Mouse (Mus musculus): Measurements from ENCODE around the gene Ccdc7a.
"Not testable (repeated sequence)": the region's sequence is repeated elsewhere in the genome, so short reads cannot be mapped to it uniquely, and the experiment has no call there.

Gene Ccdc7a

GRCm38 (mm10) chr8:129065417-129065816, at the start of gene Ccdc7a:
Ccdc7a (minus strand) TSS chr8:129065517.
- DNase-seq (ENCODE audit: low spot score in 2 of 2) = not testable (repeated sequence)

DNA sequence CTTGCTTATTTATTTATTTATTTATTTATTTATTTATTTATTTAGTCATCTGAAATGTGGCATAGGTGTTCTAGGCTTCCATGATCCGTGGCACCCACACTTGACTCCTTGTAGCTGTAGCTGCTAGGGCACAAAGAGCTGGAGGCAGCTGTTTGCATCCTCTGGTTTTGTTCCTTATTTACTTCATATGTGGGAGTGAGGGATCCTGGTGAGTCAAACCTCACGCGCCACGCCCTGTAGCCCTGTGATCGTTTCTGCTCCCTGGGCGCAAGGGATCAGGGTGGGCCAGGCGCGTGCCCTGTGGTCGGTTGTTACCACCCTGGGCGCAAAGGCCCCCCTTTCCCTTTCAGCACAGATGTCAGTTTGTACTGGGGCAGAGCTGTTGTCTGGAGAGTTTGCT, 1.5 kb upstream of the Ccdc7a start, which contains the start of gene Ccdc7b:
Ccdc7b (plus strand) TSS at position 301 of the 400 bp plus-strand sequence.
- DNase-seq (ENCODE audit: low spot score in 2 of 2) = not testable (repeated sequence)

- DNase-seq (ENCODE audit: low spot score in 2 of 2) = no peak
Measured at GRCm38 (mm10) chr8:128991389-128991788, 73.9 kb downstream of the Ccdc7a start.

DNA sequence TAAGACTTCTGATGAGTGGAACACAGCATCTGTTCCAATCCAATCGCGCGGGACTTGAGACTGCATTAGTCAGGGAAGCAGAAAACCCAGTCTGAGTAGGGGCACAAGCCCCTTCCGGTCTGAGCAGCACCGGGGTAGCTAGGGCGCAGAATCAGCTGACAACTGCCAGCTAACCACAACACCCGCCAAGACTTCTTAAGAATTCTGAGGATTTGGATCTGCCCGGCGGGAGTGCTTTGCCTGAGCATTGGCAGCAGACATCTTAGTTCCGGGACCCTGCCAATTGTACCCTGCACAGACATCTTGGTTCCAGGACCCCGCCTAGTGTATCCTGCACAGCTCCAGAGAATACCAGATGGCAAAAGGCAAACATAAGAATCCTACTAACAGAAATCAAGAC, 116.4 kb downstream of the Ccdc7a start:
- not testable (repeated sequence) for DNase-seq (ENCODE audit: low spot score in 2 of 2)

DNA sequence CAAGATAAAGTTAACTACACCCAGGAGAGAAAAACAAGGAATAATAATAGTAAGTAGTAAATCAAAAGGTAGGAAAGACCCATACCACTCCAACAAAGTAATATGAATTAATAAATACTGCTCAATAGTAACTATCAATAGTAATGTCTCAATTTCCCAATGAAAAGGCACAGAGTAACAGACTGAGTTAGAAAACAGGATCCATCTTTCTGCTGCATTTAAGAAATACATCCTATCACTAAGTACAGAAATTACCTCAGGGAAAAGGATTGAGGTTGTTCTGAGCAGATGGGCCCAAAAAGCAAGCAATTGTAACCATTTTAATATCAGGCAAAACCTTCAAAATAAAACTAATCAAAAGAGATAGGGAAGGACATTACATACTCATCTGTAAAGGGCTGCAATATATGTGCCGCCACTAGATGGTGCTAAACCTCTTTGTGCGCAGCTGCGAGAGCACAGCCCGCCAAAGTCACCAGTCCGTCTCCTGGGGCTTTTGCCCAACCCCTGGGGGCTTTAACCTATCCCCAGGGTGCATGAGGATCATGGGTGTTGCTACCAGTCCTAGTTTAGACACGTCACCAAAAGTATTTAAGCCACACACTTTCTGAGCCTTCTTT, 124.2 kb downstream of the Ccdc7a start:
- DNase-seq (ENCODE audit: low spot score in 2 of 2) = peak in 1 of 2 experiments; percentile 30

- no peak for DNase-seq (ENCODE audit: low spot score in 2 of 2)
Measured at GRCm38 (mm10) chr8:128933446-128933845, 131.9 kb downstream of the Ccdc7a start.

GRCm38 (mm10) chr8:128882719-128883118, 182.6 kb downstream of the Ccdc7a start:
- no peak for DNase-seq (ENCODE audit: low spot score in 2 of 2)

DNA sequence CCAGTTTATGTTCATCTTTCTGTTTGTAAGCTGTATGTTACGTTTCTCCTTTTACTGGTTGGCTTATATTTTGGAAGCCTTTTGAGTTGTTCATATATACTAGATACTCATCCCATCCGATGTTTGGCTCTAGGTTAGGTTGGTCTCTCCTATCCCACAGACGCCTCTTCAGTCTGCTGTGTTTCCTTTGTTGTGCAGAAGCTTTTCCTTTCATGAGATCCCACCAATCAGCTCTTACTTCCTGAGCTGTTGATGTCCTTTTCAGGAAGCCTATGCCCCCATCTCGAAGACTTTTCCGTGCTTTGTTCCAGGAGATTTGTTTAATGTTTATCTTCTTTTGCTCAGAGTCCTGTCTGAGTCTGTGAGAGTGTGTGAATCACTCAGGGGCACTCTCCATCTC, 221.6 kb downstream of the Ccdc7a start:
- DNase-seq (ENCODE audit: low spot score in 2 of 2) = no peak

- DNase-seq (ENCODE audit: low spot score in 2 of 2) = no peak
Measured at GRCm38 (mm10) chr8:128812521-128812920, 252.8 kb downstream of the Ccdc7a start.

- no peak for DNase-seq (ENCODE audit: low spot score in 2 of 2)
Measured at GRCm38 (mm10) chr8:128798594-128798993, 266.7 kb downstream of the Ccdc7a start, which contains the start of gene Gm3952. Gm3952 (minus strand) TSS chr8:128798694.

GRCm38 (mm10) chr8:128735692-128736091, 329.6 kb downstream of the Ccdc7a start:
- no peak for DNase-seq (ENCODE audit: low spot score in 2 of 2)

DNA sequence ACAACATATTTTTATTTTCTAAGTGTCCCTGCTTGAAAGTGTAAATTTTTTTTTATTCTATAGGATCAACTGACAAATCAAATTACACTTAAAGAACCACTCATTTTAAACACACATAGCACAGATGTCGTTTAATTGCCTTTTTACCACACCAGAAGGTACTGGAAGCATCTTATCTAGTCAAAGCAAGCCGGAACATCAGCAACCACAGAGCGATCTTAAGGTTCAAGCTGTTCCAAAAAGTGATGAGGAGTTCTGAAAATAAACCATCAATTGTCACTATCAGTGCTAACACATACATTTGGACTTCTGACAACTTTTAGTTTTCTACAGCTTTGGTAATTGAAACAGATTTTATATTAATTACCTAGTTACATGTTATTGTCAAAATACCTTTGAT, 331.2 kb downstream of the Ccdc7a start:
- DNase-seq (ENCODE audit: low spot score in 2 of 2) = no peak

GRCm38 (mm10) chr8:128732254-128732653, 333.1 kb downstream of the Ccdc7a start:
- no peak for DNase-seq (ENCODE audit: low spot score in 2 of 2)

GRCm38 (mm10) chr8:128727213-128727612, 338.1 kb downstream of the Ccdc7a start:
- no peak for DNase-seq (ENCODE audit: low spot score in 2 of 2)

DNA sequence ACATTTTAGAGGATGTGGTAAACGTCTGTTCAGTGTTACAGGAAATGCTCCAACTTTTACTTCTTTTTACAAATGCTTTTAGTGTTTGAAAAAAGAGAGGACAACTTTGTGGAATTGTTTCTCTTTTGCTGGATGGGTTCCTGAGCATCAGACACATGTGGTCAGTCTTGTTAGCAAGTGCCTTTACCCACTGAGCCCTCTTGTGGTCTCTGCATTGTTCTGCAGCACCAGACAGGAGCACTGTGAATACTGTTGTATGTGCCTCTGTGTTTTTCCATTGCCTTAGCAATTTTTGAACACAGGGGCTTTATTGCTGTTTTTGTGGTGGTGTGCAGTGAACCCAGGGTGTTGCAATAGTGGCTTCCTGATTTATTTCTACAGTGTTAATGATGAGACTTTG, 340.5 kb downstream of the Ccdc7a start:
- DNase-seq (ENCODE audit: low spot score in 2 of 2) = no peak

GRCm38 (mm10) chr8:128716184-128716583, 349.1 kb downstream of the Ccdc7a start:
- DNase-seq (ENCODE audit: low spot score in 2 of 2) = no peak

DNA sequence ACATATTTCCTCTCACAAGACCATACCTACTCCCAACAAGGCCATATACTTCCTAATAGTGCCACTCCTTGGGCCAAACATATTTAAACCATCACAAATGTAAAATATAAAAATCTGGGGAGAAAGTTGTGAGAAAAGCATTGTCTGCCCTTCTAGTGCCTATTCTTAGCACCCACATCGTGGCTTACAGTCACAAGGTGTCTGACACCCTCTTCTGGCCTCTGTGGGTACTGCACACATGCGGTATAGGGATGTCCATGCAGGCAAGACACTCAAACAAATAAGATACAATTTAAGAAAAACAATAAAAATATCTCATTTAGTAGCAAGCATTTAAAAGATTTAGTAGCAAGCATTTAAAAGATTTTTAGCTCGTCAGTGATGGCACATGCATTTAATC, 356.1 kb downstream of the Ccdc7a start:
- peak; percentile 65 to 80 for DNase-seq (ENCODE audit: low spot score in 2 of 2)

DNA sequence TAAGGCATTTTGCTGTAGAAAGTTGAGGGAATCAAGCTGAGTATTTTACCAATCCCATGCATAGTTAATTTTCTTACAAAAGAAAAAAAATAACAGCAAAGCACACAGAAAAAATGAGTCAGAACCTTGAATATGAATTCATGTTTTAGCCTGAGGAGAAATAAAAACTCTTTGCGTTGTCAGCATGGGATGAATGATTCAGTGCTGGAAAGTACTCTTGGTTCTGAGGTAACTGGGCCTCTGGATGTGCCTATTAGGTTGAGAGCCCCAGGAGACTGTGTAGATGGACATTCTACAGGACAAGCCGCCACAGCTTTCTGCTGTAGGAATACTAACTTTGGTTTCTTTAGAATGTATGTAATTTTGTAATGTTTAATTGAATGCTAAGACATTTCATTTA, 360.5 kb downstream of the Ccdc7a start:
- no peak for DNase-seq (ENCODE audit: low spot score in 2 of 2)

DNA sequence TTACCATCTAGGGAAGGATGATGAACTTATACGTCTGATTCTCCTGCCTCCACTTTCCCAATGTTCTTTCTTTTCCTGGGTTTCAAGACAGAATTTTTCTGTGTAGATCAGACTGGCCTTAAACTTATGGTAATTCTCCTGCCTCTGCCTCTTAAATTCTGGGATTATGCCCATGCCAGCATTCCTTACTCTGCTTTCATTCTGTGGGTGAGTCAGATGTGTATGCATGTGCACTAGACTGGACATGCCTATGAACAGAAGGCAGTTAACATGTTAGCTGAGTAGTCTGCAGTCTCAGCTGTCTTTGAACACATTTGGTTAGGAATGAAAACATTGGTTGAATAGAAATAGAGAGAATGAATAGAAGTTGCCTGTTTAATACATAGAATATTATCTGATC, 360.9 kb downstream of the Ccdc7a start:
- DNase-seq (ENCODE audit: low spot score in 2 of 2) = no peak

DNA sequence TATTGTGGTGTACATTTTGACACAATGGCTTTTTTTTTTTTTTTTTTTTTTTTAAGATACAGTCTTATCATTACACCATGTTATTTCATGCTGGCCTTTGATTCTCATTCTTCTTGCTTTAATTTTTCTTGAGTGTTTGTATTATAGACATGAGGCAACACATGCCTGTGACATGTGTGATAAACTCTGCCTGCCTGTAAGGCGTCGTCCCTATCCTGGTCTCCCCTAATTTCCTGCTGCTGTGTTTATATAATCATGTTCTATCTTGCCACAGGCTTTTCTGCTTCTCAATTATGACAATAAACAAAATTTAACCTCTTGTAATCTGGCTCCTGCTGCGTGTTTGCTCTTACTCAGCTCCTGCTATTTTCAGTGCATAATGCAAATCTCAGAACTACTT, 367.4 kb downstream of the Ccdc7a start:
- DNase-seq (ENCODE audit: low spot score in 2 of 2) = no peak

- no peak for DNase-seq (ENCODE audit: low spot score in 2 of 2)
Measured at GRCm38 (mm10) chr8:128696701-128697397, 368.5 kb downstream of the Ccdc7a start.

DNA sequence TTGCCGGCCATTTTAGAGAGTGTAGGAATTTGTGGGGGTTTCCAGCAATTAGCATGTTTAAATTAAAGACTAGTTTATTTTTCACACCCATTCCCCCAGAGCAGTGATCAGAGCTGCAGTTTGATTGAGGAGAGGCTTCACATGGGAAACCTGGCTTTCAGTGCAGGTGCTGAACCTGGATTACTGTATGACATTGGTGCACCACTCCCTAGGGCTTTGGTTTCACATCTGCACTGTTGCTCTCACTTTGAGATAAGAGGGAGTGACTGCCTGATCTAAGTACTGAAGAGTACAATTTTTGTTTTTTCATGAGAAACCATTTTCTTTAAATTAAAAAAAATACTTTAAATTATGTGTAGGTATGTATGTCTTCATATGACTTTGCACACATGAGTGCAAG, 375.3 kb downstream of the Ccdc7a start:
- no peak for DNase-seq (ENCODE audit: low spot score in 2 of 2)

DNA sequence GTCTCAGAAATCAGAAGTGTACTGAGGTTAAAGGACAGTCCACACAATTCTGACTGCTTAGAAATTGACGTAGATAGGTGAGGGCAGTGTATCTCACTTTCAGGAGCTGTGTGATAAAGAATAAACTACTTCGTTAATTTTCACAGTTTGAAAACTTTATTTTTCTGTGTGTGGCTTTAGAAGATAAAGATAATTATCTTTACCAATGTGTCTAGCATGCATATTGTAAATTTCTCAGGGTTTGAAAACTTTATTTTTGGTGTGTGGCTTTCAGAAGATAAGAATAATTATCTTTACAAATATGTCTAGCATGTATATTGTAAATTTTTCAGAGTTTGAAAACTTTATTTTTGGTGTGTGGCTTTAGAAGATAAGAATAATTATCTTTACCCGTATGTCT, 376.6 kb downstream of the Ccdc7a start:
- no peak for DNase-seq (ENCODE audit: low spot score in 2 of 2)

All from spleen, postnatal 14 days (tissue).